Mouse (Mus musculus): ENCODE data around the gene Shb. TPM values are rescaled to one million over a fixed set of nuclear protein-coding genes. Genes with fewer than 3 reads are reported as not detected.

Gene Shb
- polyA plus RNA-seq, 1 experiment: 36.2 TPM

GRCm38 (mm10) chr4:45521705-45522582 lies 10.3 kb downstream of the Shb start:
- peak; percentile 5 for DNase-seq
- TF ChIP-seq POLR2A (IDR thresholded peaks at IDR 0.05; ENCODE audit: borderline replicate concordance, extremely low read depth, low read depth, low read length) (no peak), CTCF (IDR thresholded peaks at IDR 0.05; ENCODE audit: insufficient read depth, low read length) (no peak)
- Histone ChIP-seq H3K4me1 (ENCODE audit: control insufficient read depth, insufficient read depth, low read length) (peaks cover 21% of the 10 kb centered on the region), H3K4me3 (replicated peaks; ENCODE audit: extremely low read depth, low read depth, low read length) (no peak overlapping the region)
- WGBS: 71% methylated on average over 9 of the region's 9 CpGs

- WGBS: 19% methylated on average over 8 of the region's 8 CpGs
- H3K4me1 ChIP-seq (ENCODE audit: control insufficient read depth, insufficient read depth, low read length): peaks cover 21% of the 10 kb centered on the region
- TF ChIP-seq POLR2A (IDR thresholded peaks at IDR 0.05; ENCODE audit: borderline replicate concordance, extremely low read depth, low read depth, low read length) (no peak), CTCF (IDR thresholded peaks at IDR 0.05; ENCODE audit: insufficient read depth, low read length) (no peak)
- DNase-seq: peak; percentile 23
- no peak overlapping the region for H3K4me3 ChIP-seq (replicated peaks; ENCODE audit: extremely low read depth, low read depth, low read length)
These were observed 11.9 kb downstream of the Shb start for GRCm38 (mm10) chr4:45520375-45520774.

- TF ChIP-seq POLR2A (IDR thresholded peaks at IDR 0.05; ENCODE audit: borderline replicate concordance, extremely low read depth, low read depth, low read length) (no peak), CTCF (IDR thresholded peaks at IDR 0.05; ENCODE audit: insufficient read depth, low read length) (no peak)
- Histone ChIP-seq H3K4me3 (replicated peaks; ENCODE audit: extremely low read depth, low read depth, low read length) (no peak overlapping the region), H3K4me1 (ENCODE audit: control insufficient read depth, insufficient read depth, low read length) (peaks cover 34% of the 10 kb centered on the region)
- no peak for DNase-seq
- 42% methylated on average over 4 of the region's 4 CpGs for WGBS
These were observed 14.9 kb downstream of the Shb start for GRCm38 (mm10) chr4:45517399-45517798.

- WGBS: 64% methylated on average over 4 of the region's 4 CpGs
- H3K4me1 ChIP-seq (ENCODE audit: control insufficient read depth, insufficient read depth, low read length): peaks cover 28% of the 10 kb centered on the region
- no peak for DNase-seq
- TF ChIP-seq CTCF (IDR thresholded peaks at IDR 0.05; ENCODE audit: insufficient read depth, low read length) (no peak), POLR2A (IDR thresholded peaks at IDR 0.05; ENCODE audit: borderline replicate concordance, extremely low read depth, low read depth, low read length) (no peak)
- H3K4me3 ChIP-seq (replicated peaks; ENCODE audit: extremely low read depth, low read depth, low read length): no peak overlapping the region
These were observed 16.4 kb downstream of the Shb start for GRCm38 (mm10) chr4:45515894-45516293.

- TF ChIP-seq POLR2A (IDR thresholded peaks at IDR 0.05; ENCODE audit: borderline replicate concordance, extremely low read depth, low read depth, low read length) (no peak), CTCF (IDR thresholded peaks at IDR 0.05; ENCODE audit: insufficient read depth, low read length) (0 out of 2 replicates have a peak, but pooled peaks have one; percentile 3)
- Histone ChIP-seq H3K4me1 (ENCODE audit: control insufficient read depth, insufficient read depth, low read length) (peaks cover 23% of the 10 kb centered on the region), H3K4me3 (replicated peaks; ENCODE audit: extremely low read depth, low read depth, low read length) (no peak overlapping the region)
- no peak for DNase-seq
- WGBS: 18% methylated on average over 7 of the region's 7 CpGs
These were observed 17.9 kb downstream of the Shb start for GRCm38 (mm10) chr4:45514406-45514805.

- peak; percentile 30; the same call in 1 of the 2 replicates for TF ChIP-seq POLR2A (IDR thresholded peaks at IDR 0.05; ENCODE audit: borderline replicate concordance, extremely low read depth, low read depth, low read length)
- no peak for TF ChIP-seq CTCF (IDR thresholded peaks at IDR 0.05; ENCODE audit: insufficient read depth, low read length)
- WGBS: 3% methylated on average over 10 of the region's 10 CpGs
- DNase-seq: no peak
These were observed 18.4 kb downstream of the Shb start for GRCm38 (mm10) chr4:45513791-45514293.

GRCm38 (mm10) chr4:45513340-45513739 lies 18.9 kb downstream of the Shb start:
- Histone ChIP-seq H3K4me3 (replicated peaks; ENCODE audit: extremely low read depth, low read depth, low read length) (no peak overlapping the region), H3K4me1 (ENCODE audit: control insufficient read depth, insufficient read depth, low read length) (peaks cover 23% of the 10 kb centered on the region)
- 43% methylated on average over 2 of the region's 2 CpGs for WGBS
- TF ChIP-seq POLR2A (IDR thresholded peaks at IDR 0.05; ENCODE audit: borderline replicate concordance, extremely low read depth, low read depth, low read length): no peak
- TF ChIP-seq CTCF (IDR thresholded peaks at IDR 0.05; ENCODE audit: insufficient read depth, low read length): no peak
- DNase-seq: no peak

More at GRCm38 (mm10) chr4:45513791-45514293, 18.4 kb downstream of the Shb start:
- H3K4me3 ChIP-seq (replicated peaks; ENCODE audit: extremely low read depth, low read depth, low read length): no peak overlapping the region
- peaks cover 23% of the 10 kb centered on the region for H3K4me1 ChIP-seq (ENCODE audit: control insufficient read depth, insufficient read depth, low read length)

- peaks cover 47% of the 10 kb centered on the region for H3K4me1 ChIP-seq (ENCODE audit: control insufficient read depth, insufficient read depth, low read length)
- peak; percentile 75 for DNase-seq
- WGBS: 38% methylated on average over 6 of the region's 6 CpGs
- no peak overlapping the region for H3K4me3 ChIP-seq (replicated peaks; ENCODE audit: extremely low read depth, low read depth, low read length)
- TF ChIP-seq CTCF (IDR thresholded peaks at IDR 0.05; ENCODE audit: insufficient read depth, low read length) (no peak), POLR2A (IDR thresholded peaks at IDR 0.05; ENCODE audit: borderline replicate concordance, extremely low read depth, low read depth, low read length) (no peak)
These were observed 22.1 kb downstream of the Shb start for GRCm38 (mm10) chr4:45510163-45510562.

- DNase-seq: no peak
- 91% methylated on average over 4 of the region's 4 CpGs for WGBS
- no peak for TF ChIP-seq POLR2A (IDR thresholded peaks at IDR 0.05; ENCODE audit: borderline replicate concordance, extremely low read depth, low read depth, low read length)
- TF ChIP-seq CTCF (IDR thresholded peaks at IDR 0.05; ENCODE audit: insufficient read depth, low read length): no peak
- no peak overlapping the region for H3K4me3 ChIP-seq (replicated peaks; ENCODE audit: extremely low read depth, low read depth, low read length)
- peaks cover 44% of the 10 kb centered on the region for H3K4me1 ChIP-seq (ENCODE audit: control insufficient read depth, insufficient read depth, low read length)
These were observed 22.9 kb downstream of the Shb start for GRCm38 (mm10) chr4:45509416-45509815.

All from lung, adult 2 months (tissue).